Mouse (Mus musculus): ENCODE measurements around the gene Sh3glb2.
A peak's percentile ranks its signal among the peaks of the same experiment; 100 is the strongest.

Sh3glb2 gene

DNA sequence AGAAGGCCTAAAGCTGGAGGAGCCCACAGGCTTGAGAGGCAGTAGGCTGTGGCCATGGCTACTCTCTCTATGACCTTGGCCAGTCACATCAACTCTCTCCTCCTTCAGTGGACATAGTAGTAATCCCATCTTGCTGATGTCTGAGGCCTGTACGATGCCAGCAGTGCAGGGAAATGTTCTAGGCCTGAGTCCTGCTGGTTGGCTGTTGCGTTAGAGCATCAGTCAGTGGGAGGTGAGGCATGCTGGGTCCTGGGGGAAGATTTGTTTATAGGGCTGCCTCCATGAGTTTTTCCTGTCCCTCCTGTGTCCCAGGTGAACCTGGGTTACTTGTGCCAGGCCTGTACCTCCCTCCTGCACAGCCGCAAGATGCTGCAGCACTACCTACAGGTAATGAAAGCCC is 17.1 kb downstream of the Sh3glb2 start:
- DNase-seq, result no peak

DNA sequence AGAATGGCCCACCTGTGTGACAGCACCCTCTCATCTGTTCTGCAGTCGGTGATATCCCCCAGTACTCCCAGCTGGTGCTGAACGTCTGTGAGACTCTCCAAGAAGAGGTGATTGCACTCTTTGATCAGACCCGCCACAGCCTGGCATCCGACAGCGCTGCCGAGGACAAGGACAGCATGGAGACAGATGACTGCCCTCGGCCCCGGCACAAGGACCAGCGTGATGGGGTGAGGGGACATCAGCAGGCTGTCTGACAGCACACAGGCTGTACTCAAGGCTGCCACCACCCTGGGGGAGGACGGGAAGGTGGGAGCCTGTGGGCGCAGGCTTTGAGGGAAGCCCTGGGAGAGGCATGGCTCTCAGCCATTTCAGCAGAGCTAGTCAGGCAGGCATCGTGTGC is 22.0 kb downstream of the Sh3glb2 start:
- DNase-seq, result no peak

DNA sequence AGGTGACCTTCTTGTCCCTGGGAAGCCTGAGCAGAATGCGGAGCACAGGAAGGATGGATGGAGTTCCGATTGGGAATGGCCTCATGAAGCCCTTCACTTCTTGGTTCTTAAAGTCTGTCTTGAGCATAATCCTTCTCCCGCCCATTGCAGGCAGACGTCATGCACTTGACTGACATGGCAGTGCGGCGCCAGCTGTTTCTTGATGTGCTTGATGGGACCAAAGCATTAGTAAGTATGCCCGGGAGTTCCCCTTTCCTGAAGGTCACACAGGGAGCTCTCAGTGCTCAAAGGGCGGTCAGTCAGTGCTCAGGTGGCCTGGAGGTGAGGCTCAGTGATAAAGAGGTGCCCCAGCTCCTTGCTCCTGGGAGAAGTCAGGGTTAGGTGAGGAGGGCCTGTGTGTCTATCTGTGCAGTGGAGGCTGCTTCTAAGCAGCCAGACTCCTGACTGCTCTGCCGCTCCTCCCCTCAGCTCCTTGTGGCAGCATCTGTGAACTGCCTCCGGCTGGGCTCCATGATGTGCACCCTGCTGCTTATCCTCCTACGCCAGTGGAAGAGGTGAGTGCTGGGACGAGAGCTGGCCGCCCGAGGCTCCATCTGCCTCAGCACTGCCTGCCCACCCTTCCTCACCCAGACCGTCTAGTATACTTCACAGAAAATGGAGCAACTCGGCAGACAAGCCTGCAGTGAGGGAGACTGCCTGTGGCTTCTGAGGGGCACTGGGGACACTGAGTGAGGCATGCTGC is 22.8 kb downstream of the Sh3glb2 start:
- no peak for DNase-seq

DNA sequence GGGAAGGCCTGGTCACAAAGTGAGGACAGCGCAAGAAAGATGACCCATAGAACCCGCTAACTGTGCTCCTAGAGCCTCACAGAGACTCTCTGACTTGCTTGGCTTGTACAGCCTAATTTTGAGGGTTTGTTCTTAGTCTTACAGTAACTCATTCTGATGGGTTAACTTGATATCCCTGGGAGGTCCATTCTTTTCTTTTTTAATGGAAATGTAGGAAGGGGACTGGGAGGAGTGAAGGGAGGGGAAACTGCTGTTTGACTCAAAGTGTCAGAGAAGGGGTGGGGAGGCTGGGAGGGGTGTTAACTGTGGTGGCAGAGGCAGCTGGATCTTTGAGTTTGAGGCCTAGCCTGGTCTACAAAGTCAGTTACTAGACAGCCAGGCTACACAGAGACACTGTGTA is 23.8 kb downstream of the Sh3glb2 start:
- DNase-seq, result no peak

DNA sequence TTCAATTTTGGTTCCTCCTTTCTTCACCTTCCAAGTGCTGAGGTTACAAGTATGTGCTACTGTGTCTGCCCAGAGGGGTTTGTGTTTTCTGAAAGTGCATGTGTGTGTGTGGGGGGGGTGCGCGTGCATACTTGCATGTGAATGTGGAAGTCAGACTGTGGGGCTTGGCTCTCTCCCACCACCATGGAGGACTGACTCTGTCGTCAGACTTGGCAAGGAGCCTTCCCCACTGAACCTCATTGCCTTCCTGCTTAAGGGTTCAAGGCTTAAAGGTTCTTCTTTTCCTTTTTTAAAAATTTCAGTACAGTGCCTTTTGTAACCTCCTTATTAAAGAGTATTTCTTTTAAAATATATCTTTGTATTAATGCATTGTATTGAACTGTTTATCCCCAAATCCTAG is 30.3 kb downstream of the Sh3glb2 start:
- DNase-seq, result peak in 1 of 2 experiments; percentile 14

DNA sequence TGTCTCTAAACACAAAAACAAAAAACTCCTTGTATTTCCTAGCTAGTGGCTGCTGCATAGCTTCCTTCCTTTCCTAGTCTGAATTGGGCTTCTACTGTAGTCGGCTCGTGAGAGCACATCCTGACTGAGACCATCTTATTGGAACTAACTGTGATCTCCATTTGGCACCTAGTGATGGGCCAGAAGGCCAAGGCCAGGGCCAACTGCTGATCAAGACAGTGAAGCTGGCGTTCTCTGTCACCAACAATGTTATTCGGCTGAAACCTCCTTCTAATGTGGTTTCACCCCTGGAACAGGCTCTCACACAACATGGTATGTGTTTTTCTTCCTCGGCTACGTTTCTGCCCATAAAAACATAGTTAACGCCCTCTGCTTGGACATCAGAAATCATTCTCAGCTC is 31.9 kb downstream of the Sh3glb2 start:
- DNase-seq, result no peak

DNA sequence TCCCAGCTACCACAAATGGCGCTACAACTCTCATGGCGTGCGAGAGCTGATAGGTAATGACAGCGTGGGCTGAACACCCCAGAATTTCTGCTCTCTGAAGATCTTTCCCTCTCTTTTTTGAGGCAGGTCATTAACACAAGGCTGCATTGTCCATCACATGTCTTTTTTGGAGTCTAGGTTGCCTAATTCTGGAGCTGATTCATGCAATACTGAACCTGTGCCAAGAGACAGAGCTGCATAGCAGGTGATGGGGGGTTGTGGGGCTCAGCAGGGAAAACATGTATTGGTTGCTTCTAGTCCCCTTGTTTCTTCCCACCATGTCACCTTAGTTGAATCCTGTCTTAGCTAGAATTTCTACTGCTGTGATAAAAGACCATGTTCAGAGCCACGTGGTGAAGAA is 33.8 kb downstream of the Sh3glb2 start:
- DNase-seq, result no peak

DNA sequence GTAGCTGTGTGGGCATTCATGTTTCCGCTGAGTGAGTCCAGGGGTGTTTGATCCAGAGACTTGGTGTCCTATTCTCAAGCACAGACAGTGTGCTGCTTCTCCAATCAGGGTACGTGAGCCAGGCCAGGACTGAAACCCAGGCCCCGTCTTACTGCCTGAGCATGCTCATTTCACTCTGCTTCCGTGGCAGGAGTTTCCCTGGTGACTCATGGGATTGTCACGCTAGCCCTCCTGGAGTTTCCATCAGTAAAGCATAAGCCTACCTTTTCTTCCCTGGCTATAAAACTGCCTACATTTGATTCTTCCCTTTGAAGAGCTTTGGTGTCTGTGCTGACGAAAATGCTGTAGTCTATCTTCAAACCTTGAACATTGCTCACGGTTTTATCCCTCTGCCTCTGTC is 36.0 kb downstream of the Sh3glb2 start:
- DNase-seq, result no peak

DNA sequence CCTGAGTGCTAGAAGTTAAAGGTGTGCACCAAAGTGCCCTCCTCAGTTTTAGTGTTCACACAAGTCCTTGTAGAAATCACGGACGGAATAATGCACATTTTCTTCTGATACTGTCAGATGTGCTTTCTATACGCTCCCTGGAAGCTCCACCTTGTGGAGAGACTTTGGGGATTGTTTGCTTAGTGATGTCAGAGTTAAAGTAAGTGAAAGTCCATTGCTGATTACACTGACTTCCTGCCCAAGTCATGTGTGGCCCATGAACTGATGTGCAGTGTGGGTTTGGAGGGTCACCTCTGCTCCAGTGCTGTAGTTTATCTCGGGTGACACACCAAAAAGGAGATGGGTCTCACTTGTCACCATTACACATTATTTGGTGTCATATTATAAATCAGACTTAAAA is 39.9 kb downstream of the Sh3glb2 start:
- no peak for DNase-seq

DNA sequence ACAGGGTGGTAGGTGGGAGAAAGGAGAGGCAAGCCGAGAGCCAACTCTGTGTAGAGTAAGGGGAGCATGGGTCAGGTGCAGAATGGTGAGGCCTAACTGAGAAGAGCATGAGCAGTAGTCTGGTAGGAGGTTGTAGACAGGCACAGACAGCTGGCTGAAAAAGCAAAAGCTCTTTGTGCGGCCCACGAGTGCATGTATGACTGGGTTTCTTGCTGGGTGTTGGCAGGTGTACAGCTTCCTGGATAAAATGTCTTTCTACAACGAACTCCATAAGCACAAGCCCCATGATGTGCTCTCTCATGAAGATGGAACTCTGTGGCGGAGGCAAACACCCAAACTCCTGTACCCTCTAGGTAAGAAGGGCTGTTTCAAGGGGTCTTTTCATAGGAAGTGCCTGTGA is 42.2 kb downstream of the Sh3glb2 start:
- DNase-seq, result no peak

DNA sequence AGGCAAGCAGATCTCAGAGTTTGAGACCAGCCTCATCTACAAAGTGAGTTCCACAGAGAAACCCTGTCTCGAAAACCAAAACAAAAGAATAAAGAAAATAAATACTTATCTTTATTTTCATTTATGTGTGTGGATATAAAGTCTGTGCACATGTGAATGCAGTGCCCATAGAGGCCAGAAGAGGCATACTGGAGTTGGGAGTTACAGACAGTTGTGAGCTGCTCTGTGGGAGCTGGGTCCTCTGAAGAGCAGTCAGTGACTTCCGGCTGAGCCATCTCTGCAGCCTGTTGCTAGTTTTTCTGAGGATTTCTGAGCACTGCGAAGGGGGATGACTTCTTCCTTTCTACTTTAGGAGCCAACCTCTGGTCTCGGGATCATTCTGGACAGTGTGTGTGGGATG is 43.0 kb downstream of the Sh3glb2 start:
- no peak for DNase-seq

DNA sequence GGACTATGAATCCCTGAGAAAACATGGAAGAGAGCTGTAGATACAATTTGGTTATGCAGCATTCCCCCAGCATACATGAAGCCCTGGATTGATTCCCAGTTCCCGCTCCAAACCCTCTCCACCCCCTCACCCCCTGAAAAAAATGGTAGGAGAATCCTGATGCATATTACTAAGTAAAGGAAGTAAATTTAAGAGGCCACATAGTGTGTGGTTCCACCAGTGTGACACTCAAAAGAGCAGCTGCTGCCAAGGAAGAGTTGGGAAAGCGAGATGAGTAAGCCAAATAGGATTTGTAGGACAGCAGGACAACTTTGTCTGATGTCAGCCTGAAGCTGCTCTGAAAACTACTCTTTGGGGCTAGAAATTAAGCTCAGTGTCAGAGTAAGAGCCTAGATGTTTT is 47.7 kb downstream of the Sh3glb2 start:
- no peak for DNase-seq

DNA sequence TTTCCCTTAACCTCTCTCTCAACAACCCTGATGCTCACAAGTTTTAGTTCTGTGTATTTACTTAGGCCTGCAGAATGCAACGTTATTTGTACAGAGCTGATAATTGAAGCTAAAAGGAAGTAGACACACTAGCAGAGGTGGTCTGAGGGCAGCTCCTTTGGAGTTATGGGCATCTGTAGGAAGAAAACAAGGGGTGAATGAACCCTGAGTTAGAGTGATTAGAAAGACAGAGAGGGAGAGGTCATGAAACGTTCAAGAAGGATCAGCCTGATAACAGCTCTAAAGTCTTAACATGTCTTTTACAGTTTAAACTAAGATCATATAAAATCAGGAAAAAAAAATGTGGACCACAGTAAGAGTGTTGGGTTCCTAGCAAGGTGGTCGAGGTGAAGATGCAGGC is 49.8 kb downstream of the Sh3glb2 start:
- DNase-seq, result no peak

DNA sequence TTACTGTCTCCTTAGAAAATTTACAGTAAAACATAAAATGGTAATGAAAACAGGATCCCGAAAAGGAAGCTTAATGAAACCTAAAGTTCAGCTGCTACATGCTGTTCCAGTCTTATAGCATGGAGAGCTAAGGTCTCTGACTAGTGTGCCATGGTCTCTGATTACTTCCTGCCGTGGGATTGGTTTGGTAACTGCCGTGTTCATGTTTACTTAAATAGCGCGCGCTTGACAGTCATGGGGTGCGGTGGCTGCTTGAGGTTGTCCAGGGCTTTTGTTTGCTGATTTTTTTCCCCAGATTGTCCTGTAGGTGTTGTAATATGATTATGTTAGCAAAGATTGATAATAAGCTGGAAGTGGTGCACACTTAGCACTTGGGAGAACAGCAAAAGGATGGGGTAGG is 53.0 kb downstream of the Sh3glb2 start:
- DNase-seq, result no peak

DNA sequence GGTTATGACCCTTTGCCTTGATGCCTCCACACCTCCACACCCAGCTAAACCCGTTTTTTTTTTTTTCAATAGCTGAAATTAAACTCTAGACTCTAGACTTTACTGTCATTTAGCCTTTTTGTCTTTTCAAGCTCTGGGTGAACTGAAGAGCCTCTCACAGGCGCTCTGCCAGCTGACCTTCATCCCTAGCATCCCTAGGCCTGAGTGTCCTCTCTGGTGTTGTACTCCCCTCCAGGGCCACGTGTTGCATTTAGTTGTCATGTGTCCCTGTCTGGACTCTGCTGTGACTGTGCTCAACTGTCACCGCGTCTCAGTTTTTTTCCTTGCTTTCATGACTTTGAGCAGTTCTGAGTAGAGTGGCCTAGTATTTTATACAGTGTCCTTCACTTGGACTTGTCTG is 59.2 kb downstream of the Sh3glb2 start:
- DNase-seq, result no peak

DNA sequence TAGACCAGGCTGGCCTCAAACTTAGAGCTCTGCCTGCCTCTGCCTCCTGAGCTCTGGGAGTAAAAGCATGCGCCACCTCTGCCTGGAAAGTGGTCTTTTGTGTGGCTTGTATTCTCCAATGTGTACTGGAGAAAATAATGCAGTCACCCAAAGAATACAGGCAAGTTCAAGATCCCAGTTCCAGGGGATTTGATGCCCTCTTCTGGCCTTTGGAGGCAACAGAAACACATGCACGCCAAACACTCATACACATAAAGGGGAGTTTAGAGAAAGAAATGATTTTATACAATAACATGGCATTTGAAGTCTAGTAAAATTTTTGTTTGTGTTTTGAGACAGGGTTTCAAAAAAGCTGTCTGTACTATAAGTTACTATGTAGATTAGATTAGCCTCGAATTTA is 59.6 kb downstream of the Sh3glb2 start:
- no peak for DNase-seq

Measured in lung, adult 18-20 months (tissue).